Mouse (Mus musculus): ENCODE results near the gene Slit3. TPM values are rescaled to one million over a fixed set of nuclear protein-coding genes. Genes with fewer than 3 reads are reported as not detected.

The Slit3 gene
- polyA plus RNA-seq, 1 experiment from 2014 or later, result 20.4 TPM

DNA sequence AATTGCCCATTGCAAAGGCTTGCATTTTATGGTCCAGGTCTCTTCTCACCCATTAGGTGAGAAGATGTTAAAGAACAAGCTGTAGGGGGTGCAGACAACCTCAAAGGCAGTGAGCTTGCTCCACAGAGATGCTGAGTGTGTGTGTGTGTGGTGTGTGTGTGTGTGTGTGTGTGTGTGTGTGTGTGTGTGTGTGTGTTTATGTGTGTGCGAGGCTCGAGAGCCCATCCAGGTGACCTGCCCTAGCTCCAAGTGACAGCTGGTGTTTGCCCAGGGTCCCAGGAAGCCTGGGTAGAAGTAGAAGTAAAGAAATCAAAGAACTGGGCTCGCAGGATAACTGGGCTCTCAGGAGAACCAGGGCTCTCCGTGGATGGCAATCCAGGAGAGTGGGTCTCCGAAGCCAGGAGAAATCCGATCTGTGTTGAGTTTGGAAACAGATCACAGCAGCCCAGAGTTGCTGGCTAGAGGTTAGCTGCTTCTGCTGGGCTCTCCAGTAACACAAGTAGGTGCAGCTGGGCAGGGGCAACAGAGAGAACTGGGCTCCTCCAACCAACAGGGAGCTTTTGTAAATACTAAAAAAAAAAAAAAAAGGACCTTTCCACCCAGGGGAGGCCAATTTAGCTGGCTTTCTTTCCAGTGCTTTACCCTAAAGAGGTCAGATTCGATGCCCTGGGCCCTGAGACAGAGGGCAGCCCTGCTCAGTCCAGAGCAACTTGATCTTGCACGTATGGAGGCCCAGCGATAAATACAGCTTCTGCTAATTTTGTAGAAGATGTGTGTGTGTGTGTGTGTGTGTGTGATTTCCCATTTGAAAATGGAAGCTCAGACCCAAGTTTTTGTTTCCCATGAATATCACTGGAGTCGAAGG lies 204.3 kb downstream of the Slit3 start:
- Histone ChIP-seq H3K36me3 (ENCODE audit: control insufficient read depth, insufficient read depth, low read length) (no peaks in the 10 kb centered on the region), H3K9ac (ENCODE audit: low read depth, low read length) (no peak overlapping the region), H3K4me1 (ENCODE audit: control insufficient read depth, insufficient read depth, low read length) (peaks cover 22% of the 10 kb centered on the region), H3K9me3 (ENCODE audit: control insufficient read depth, low read length) (no peaks in the 10 kb centered on the region), H3K27ac (ENCODE audit: low read depth, low read length) (no peak overlapping the region), H3K27me3 (ENCODE audit: control insufficient read depth, insufficient read depth, low read length) (no peaks in the 10 kb centered on the region), H3K4me3 (ENCODE audit: low read length) (no peak overlapping the region), H3K4me2 (replicated peaks; ENCODE audit: low read depth, low read length) (no peak overlapping the region)
- 26% methylated on average over 10 of the region's 10 CpGs for WGBS
- peak; percentile 76 for ATAC-seq (ENCODE audit: low FRiP score, low TSS enrichment)

DNA sequence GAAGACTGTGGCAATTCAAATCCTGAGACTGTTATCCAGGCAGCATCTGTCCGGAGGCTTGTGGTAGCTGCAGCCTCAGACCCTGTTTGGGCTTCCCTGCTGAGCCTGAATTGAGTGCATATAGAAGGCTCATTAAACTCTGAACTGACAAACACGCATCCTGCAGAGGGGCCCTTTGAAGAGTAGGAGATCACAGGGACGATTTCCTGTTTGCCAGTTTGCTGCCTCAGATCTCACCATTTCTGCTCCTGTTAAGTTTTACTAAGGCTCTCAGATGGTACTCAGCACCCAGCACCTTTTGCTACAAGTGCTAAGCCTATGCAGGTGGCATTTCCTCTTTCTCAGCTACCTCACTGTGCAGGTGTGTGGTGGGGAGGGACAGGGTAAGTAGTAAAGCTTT lies 205.3 kb downstream of the Slit3 start:
- no peaks in the 10 kb centered on the region for H3K36me3 ChIP-seq (ENCODE audit: control insufficient read depth, insufficient read depth, low read length)
- H3K9me3 ChIP-seq (ENCODE audit: control insufficient read depth, low read length), result no peaks in the 10 kb centered on the region
- 0 out of 2 replicates have a peak, but pooled peaks have one; percentile 18 for ATAC-seq (ENCODE audit: low FRiP score, low TSS enrichment)
- H3K27me3 ChIP-seq (ENCODE audit: control insufficient read depth, insufficient read depth, low read length), result no peaks in the 10 kb centered on the region
- no peak overlapping the region for H3K27ac ChIP-seq (ENCODE audit: low read depth, low read length)
- H3K4me2 ChIP-seq (replicated peaks; ENCODE audit: low read depth, low read length), result no peak overlapping the region
- WGBS, result 26% methylated on average over 3 of the region's 3 CpGs
- H3K4me1 ChIP-seq (ENCODE audit: control insufficient read depth, insufficient read depth, low read length), result peaks cover 22% of the 10 kb centered on the region
- no peak overlapping the region for H3K4me3 ChIP-seq (ENCODE audit: low read length)
- H3K9ac ChIP-seq (ENCODE audit: low read depth, low read length), result no peak overlapping the region

DNA sequence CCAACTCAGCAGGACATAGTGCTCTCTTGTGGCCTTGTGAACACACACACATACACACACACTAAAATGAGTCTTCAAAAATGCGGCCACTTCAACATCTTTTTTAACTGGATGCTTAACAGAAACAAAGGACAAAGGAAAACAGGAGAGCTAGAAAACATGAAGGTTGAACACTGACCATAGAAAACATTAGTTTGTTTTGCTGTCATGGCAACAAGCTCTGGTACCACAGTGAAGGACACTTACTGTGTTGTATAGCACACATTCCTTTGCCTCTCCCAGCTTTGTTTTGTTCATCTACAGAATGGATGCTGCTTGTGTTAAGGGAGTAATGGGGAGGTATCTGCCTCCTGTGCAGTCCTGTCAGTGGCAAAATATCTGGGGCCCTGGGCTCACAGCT lies 206.9 kb downstream of the Slit3 start:
- H3K9ac ChIP-seq (ENCODE audit: low read depth, low read length), result no peak overlapping the region
- H3K27me3 ChIP-seq (ENCODE audit: control insufficient read depth, insufficient read depth, low read length), result no peaks in the 10 kb centered on the region
- no peak overlapping the region for H3K4me2 ChIP-seq (replicated peaks; ENCODE audit: low read depth, low read length)
- H3K27ac ChIP-seq (ENCODE audit: low read depth, low read length), result no peak overlapping the region
- H3K36me3 ChIP-seq (ENCODE audit: control insufficient read depth, insufficient read depth, low read length), result no peaks in the 10 kb centered on the region
- no peak overlapping the region for H3K4me3 ChIP-seq (ENCODE audit: low read length)
- ATAC-seq (ENCODE audit: low FRiP score, low TSS enrichment), result no peak
- no peaks in the 10 kb centered on the region for H3K9me3 ChIP-seq (ENCODE audit: control insufficient read depth, low read length)
- WGBS, result 79% methylated on average over 1 of the region's 1 CpGs
- H3K4me1 ChIP-seq (ENCODE audit: control insufficient read depth, insufficient read depth, low read length), result peaks cover 22% of the 10 kb centered on the region

DNA sequence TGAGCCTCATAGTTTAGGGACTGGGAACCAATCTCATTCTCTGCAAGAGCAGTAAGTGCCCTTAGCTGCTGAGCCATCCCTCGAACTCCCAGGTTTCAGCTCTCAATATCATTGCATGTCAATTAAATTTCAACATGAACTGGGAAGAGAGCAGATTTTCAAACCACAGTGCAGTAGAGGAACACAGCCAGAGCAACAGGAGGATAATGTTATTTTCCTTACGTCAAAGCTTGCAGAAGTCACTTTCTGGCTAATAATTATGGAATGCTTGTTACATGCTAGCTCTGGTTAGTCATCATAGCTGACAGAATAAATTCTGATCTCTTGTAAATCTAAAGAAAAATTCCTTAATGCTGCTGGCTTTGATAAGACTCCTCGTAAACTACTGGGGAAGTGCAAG lies 210.5 kb downstream of the Slit3 start:
- no peak overlapping the region for H3K9ac ChIP-seq (ENCODE audit: low read depth, low read length)
- no peak overlapping the region for H3K27ac ChIP-seq (ENCODE audit: low read depth, low read length)
- no peaks in the 10 kb centered on the region for H3K27me3 ChIP-seq (ENCODE audit: control insufficient read depth, insufficient read depth, low read length)
- H3K36me3 ChIP-seq (ENCODE audit: control insufficient read depth, insufficient read depth, low read length), result no peaks in the 10 kb centered on the region
- H3K4me2 ChIP-seq (replicated peaks; ENCODE audit: low read depth, low read length), result no peak overlapping the region
- H3K4me1 ChIP-seq (ENCODE audit: control insufficient read depth, insufficient read depth, low read length), result peaks cover 14% of the 10 kb centered on the region
- H3K9me3 ChIP-seq (ENCODE audit: control insufficient read depth, low read length), result no peaks in the 10 kb centered on the region
- no peak for ATAC-seq (ENCODE audit: low FRiP score, low TSS enrichment)
- H3K4me3 ChIP-seq (ENCODE audit: low read length), result no peak overlapping the region
- 66% methylated on average over 3 of the region's 3 CpGs for WGBS

DNA sequence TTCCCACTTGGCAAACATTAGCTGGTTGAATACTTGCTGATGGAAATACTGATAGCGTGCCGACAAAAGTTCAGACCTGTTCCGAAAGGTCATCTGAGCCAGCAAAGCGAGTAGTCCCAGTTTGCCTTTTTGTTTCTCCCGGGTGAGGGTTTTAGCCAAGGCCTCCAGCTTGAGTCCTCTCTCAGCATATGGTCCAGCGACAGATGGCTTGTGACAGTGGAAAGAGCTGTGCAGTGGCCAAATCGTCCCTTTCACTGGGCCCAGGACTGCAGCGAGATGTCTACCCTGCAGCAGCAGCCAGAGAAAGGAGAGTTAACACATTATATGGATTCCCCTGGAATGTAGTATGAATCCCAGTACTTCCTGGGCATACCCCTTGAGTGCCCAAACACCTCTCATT lies 215.5 kb downstream of the Slit3 start:
- Histone ChIP-seq H3K27me3 (ENCODE audit: control insufficient read depth, insufficient read depth, low read length) (no peaks in the 10 kb centered on the region), H3K9ac (ENCODE audit: low read depth, low read length) (no peak overlapping the region), H3K4me2 (replicated peaks; ENCODE audit: low read depth, low read length) (no peak overlapping the region), H3K4me1 (ENCODE audit: control insufficient read depth, insufficient read depth, low read length) (peaks cover 8% of the 10 kb centered on the region; the same call in 1 of the 2 replicates), H3K4me3 (ENCODE audit: low read length) (no peak overlapping the region), H3K27ac (ENCODE audit: low read depth, low read length) (no peak overlapping the region), H3K9me3 (ENCODE audit: control insufficient read depth, low read length) (no peaks in the 10 kb centered on the region), H3K36me3 (ENCODE audit: control insufficient read depth, insufficient read depth, low read length) (no peaks in the 10 kb centered on the region)
- ATAC-seq (ENCODE audit: low FRiP score, low TSS enrichment), result no peak
- 67% methylated on average over 8 of the region's 8 CpGs for WGBS

DNA sequence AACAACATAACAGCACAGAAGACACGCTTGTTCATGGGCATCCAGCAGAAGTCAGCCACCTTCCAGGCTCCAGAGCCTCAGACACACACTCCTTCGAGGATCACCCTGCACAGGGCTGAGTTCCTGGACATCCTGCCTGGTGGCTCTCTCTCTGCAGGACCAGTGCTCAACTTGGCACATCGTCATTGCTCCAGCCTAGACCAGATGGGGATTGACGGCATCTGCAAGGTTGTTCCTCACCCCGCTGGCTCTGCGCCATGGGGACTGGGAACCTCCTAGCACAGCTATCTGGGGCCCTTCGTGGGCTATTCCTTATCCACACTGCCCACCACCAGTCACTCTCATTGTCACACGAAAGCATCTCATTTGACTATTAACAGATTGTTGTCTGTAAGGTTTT lies 216.5 kb downstream of the Slit3 start:
- Histone ChIP-seq H3K4me3 (ENCODE audit: low read length) (no peak overlapping the region), H3K4me2 (replicated peaks; ENCODE audit: low read depth, low read length) (no peak overlapping the region), H3K9me3 (ENCODE audit: control insufficient read depth, low read length) (no peaks in the 10 kb centered on the region), H3K27ac (ENCODE audit: low read depth, low read length) (no peak overlapping the region), H3K4me1 (ENCODE audit: control insufficient read depth, insufficient read depth, low read length) (peaks cover 8% of the 10 kb centered on the region; the same call in 1 of the 2 replicates), H3K27me3 (ENCODE audit: control insufficient read depth, insufficient read depth, low read length) (no peaks in the 10 kb centered on the region), H3K9ac (ENCODE audit: low read depth, low read length) (no peak overlapping the region), H3K36me3 (ENCODE audit: control insufficient read depth, insufficient read depth, low read length) (no peaks in the 10 kb centered on the region)
- WGBS, result 58% methylated on average over 8 of the region's 8 CpGs
- no peak for ATAC-seq (ENCODE audit: low FRiP score, low TSS enrichment)

DNA sequence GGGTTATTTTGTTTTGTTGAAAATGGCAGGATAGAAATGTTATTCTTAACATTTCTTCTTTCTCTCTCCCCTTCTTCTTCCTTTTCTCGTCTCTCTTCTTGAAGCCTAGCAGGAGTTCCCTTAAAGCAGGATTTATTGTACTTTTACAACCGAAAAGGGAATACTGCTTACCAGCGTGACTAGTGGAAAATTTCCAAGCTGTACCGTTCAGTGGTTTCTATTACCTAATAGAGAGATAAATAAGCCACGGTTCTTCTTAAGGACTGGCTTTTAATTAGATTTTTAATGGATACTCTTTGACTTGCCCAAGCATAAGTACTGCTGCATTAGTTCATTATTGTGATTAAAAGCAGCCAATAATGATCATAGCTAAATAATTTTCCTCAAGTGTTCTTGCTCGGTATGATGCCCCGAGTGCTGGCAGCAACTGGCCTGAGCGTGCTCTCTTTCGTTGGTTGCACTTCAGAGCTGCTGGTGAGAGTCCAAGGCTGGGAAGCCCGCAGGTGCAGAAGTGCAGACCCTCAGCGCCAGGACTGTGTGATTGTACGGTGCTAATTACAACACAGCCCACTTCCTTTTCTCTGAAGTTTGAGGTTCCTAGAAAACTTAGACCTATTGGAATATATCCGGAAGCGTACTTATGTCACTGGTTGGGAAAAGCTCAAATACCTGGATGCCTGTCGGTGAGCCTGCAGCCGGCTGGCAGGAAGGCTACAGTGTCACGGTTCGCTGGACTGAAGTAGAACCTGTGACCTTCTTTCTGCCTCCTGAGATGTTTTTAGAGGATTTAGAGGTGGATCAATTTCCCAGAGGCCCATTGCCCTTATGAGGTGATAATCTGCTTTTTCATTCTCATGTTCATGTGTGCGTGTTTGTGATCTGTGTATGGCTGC lies 217.1 kb downstream of the Slit3 start:
- Histone ChIP-seq H3K36me3 (ENCODE audit: control insufficient read depth, insufficient read depth, low read length) (no peaks in the 10 kb centered on the region), H3K4me2 (replicated peaks; ENCODE audit: low read depth, low read length) (no peak overlapping the region), H3K27me3 (ENCODE audit: control insufficient read depth, insufficient read depth, low read length) (no peaks in the 10 kb centered on the region), H3K9ac (ENCODE audit: low read depth, low read length) (no peak overlapping the region), H3K4me3 (ENCODE audit: low read length) (no peak overlapping the region), H3K9me3 (ENCODE audit: control insufficient read depth, low read length) (no peaks in the 10 kb centered on the region), H3K27ac (ENCODE audit: low read depth, low read length) (no peak overlapping the region), H3K4me1 (ENCODE audit: control insufficient read depth, insufficient read depth, low read length) (peaks cover 8% of the 10 kb centered on the region; the same call in 1 of the 2 replicates)
- 26% methylated on average over 19 of the region's 19 CpGs for WGBS
- peak; percentile 46; the same call in 1 of the 2 replicates for ATAC-seq (ENCODE audit: low FRiP score, low TSS enrichment)

DNA sequence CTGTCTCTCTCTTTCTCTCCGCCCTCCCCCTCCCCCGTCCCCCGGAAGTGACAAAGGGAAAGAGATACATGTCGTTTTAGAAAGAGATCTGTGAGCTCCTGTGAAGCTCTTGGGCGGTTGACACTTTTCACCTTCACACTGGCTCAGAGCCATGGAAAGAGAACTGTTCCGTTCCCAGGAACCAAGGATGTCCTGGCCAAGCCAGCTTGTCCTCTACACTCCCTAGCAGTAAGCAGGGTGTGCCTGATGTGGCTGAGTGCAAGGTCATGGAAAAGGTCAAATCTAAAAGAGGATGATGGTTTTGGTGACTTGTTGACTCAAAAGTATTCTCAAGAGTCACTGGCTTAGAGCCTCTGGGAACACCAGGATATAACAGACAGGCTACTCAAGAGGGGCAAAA lies 219.7 kb downstream of the Slit3 start:
- H3K4me2 ChIP-seq (replicated peaks; ENCODE audit: low read depth, low read length), result no peak overlapping the region
- no peaks in the 10 kb centered on the region for H3K9me3 ChIP-seq (ENCODE audit: control insufficient read depth, low read length)
- 64% methylated on average over 6 of the region's 6 CpGs for WGBS
- no peaks in the 10 kb centered on the region for H3K4me1 ChIP-seq (ENCODE audit: control insufficient read depth, insufficient read depth, low read length)
- H3K27me3 ChIP-seq (ENCODE audit: control insufficient read depth, insufficient read depth, low read length), result no peaks in the 10 kb centered on the region
- no peak overlapping the region for H3K27ac ChIP-seq (ENCODE audit: low read depth, low read length)
- ATAC-seq (ENCODE audit: low FRiP score, low TSS enrichment), result no peak
- H3K4me3 ChIP-seq (ENCODE audit: low read length), result no peak overlapping the region
- no peak overlapping the region for H3K9ac ChIP-seq (ENCODE audit: low read depth, low read length)
- H3K36me3 ChIP-seq (ENCODE audit: control insufficient read depth, insufficient read depth, low read length), result no peaks in the 10 kb centered on the region

DNA sequence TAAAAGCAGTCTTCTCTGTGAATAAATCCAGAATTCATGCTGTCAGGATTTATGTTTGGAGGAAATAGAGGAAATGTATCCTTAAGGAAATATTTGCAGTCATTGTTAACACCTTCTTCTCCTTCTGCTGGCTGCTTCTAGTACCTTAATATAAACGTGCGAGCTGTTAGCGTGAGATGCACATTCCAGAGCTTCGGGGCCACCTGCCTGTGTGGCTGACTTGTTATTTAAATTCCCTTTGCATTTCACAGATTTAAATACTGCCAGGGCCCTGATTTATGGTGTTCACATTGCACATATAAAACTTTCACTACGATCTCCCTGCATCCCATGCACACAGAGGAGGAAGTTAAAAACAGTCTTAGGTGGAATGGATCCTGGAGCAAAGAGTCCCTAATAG lies 221.5 kb downstream of the Slit3 start:
- Histone ChIP-seq H3K36me3 (ENCODE audit: control insufficient read depth, insufficient read depth, low read length) (no peaks in the 10 kb centered on the region), H3K27me3 (ENCODE audit: control insufficient read depth, insufficient read depth, low read length) (no peaks in the 10 kb centered on the region), H3K9me3 (ENCODE audit: control insufficient read depth, low read length) (no peaks in the 10 kb centered on the region), H3K4me3 (ENCODE audit: low read length) (no peak overlapping the region), H3K27ac (ENCODE audit: low read depth, low read length) (no peak overlapping the region), H3K9ac (ENCODE audit: low read depth, low read length) (no peak overlapping the region), H3K4me1 (ENCODE audit: control insufficient read depth, insufficient read depth, low read length) (peaks cover 9% of the 10 kb centered on the region; the same call in 1 of the 2 replicates), H3K4me2 (replicated peaks; ENCODE audit: low read depth, low read length) (no peak overlapping the region)
- no peak for ATAC-seq (ENCODE audit: low FRiP score, low TSS enrichment)
- WGBS, result 49% methylated on average over 5 of the region's 5 CpGs
